Mouse (Mus musculus) layer of hippocampus, postnatal 25 days (tissue): ENCODE results near the gene Ncam1. TPM values are rescaled to one million over a fixed set of nuclear protein-coding genes. Genes with fewer than 3 reads are reported as not detected.
A peak's percentile ranks its signal among the peaks of the same experiment; 100 is the strongest.

Experiments
- DNase-seq, 2 experiments: peaks; one replicate each; pipeline ENCODE4 v3.0.0; 2022; ENCODE audit warnings: mixed read lengths in 2 of 2, low spot score in 1 of 2; ENCODE audit errors: extremely low spot score in 1 of 2
- total RNA-seq, 2 experiments: library from RNA; stranded (reverse); gene quantifications; 2 replicates each; pipeline ENCODE4 v1.2.3; 2021

Ncam1 gene
- total RNA-seq, 2 experiments from 2014 or later = 302 to 334 TPM

- DNase-seq = no peak
These were observed 115.0 kb downstream of the Ncam1 start for GRCm38 (mm10) chr9:49683566-49684273.

- DNase-seq = no peak
These were observed 116.8 kb downstream of the Ncam1 start for GRCm38 (mm10) chr9:49681848-49682469.

GRCm38 (mm10) chr9:49679270-49679669 lies 119.5 kb downstream of the Ncam1 start:
- DNase-seq = no peak

GRCm38 (mm10) chr9:49675696-49676465 lies 122.8 kb downstream of the Ncam1 start:
- no peak for DNase-seq

GRCm38 (mm10) chr9:49672646-49673199 lies 126.0 kb downstream of the Ncam1 start:
- DNase-seq = no peak

GRCm38 (mm10) chr9:49667066-49667465 lies 131.7 kb downstream of the Ncam1 start:
- DNase-seq = no peak

- DNase-seq = no peak
These were observed 133.4 kb downstream of the Ncam1 start for GRCm38 (mm10) chr9:49665361-49665760.

GRCm38 (mm10) chr9:49663927-49664320 lies 134.8 kb downstream of the Ncam1 start:
- DNase-seq = no peak

- DNase-seq = no peak
These were observed 135.5 kb downstream of the Ncam1 start for GRCm38 (mm10) chr9:49662958-49663926.

- no peak for DNase-seq
These were observed 137.2 kb downstream of the Ncam1 start for GRCm38 (mm10) chr9:49661480-49661879.

GRCm38 (mm10) chr9:49658381-49658856 lies 140.3 kb downstream of the Ncam1 start:
- DNase-seq = peak in 1 of 2 experiments; percentile 31

GRCm38 (mm10) chr9:49654470-49654869 lies 144.3 kb downstream of the Ncam1 start:
- DNase-seq = no peak

- no peak for DNase-seq
These were observed 145.1 kb downstream of the Ncam1 start for GRCm38 (mm10) chr9:49653478-49654245.

GRCm38 (mm10) chr9:49644296-49644695 lies 154.4 kb downstream of the Ncam1 start:
- no peak for DNase-seq

- no peak for DNase-seq
These were observed 158.0 kb downstream of the Ncam1 start for GRCm38 (mm10) chr9:49640764-49641163.

- no peak for DNase-seq
These were observed 158.6 kb downstream of the Ncam1 start for GRCm38 (mm10) chr9:49640142-49640541.

GRCm38 (mm10) chr9:49637955-49638354 lies 160.8 kb downstream of the Ncam1 start:
- no peak for DNase-seq

GRCm38 (mm10) chr9:49635668-49636326 lies 162.9 kb downstream of the Ncam1 start:
- DNase-seq = no peak
